Mouse (Mus musculus): Measurements from ENCODE around the gene Lmo7.
A peak's percentile ranks its signal among the peaks of the same experiment; 100 is the strongest.

Gene Lmo7

GRCm38 (mm10) chr14:101729237-101729971 lies at the start of gene Lmo7, which contains the start of gene Gm9922:
TSS of gene Lmo7 (plus strand) at chr14:101729957.
TSS of gene Gm9922 (minus strand) at chr14:101729814.
- DNase-seq (ENCODE audit: low spot score), result peak; percentile 65

- no peak for DNase-seq (ENCODE audit: low spot score)
These were observed 42.1 kb upstream of the Lmo7 start for GRCm38 (mm10) chr14:101687696-101688095.

GRCm38 (mm10) chr14:101688406-101688805 lies 41.4 kb upstream of the Lmo7 start:
- no peak for DNase-seq (ENCODE audit: low spot score)

- no peak for DNase-seq (ENCODE audit: low spot score)
These were observed 25.3 kb upstream of the Lmo7 start for GRCm38 (mm10) chr14:101704479-101704878.

GRCm38 (mm10) chr14:101707088-101707487 lies 22.7 kb upstream of the Lmo7 start:
- no peak for DNase-seq (ENCODE audit: low spot score)

- no peak for DNase-seq (ENCODE audit: low spot score)
These were observed 15.3 kb upstream of the Lmo7 start for GRCm38 (mm10) chr14:101714414-101714813.

GRCm38 (mm10) chr14:101729972-101730692 lies 375 bp downstream of the Lmo7 start:
- DNase-seq (ENCODE audit: low spot score), result no peak

GRCm38 (mm10) chr14:101733542-101734303 lies 4.0 kb downstream of the Lmo7 start:
- DNase-seq (ENCODE audit: low spot score), result no peak

- no peak for DNase-seq (ENCODE audit: low spot score)
These were observed 7.7 kb downstream of the Lmo7 start for GRCm38 (mm10) chr14:101737501-101737900.

- DNase-seq (ENCODE audit: low spot score), result no peak
These were observed 16.9 kb downstream of the Lmo7 start for GRCm38 (mm10) chr14:101746635-101747034.

- DNase-seq (ENCODE audit: low spot score), result no peak
These were observed 18.1 kb downstream of the Lmo7 start for GRCm38 (mm10) chr14:101747811-101748210.

GRCm38 (mm10) chr14:101748436-101748835 lies 18.7 kb downstream of the Lmo7 start:
- no peak for DNase-seq (ENCODE audit: low spot score)

- DNase-seq (ENCODE audit: low spot score), result no peak
These were observed 21.2 kb downstream of the Lmo7 start for GRCm38 (mm10) chr14:101750910-101751309.

- DNase-seq (ENCODE audit: low spot score), result no peak
These were observed 25.7 kb downstream of the Lmo7 start for GRCm38 (mm10) chr14:101755425-101755824.

GRCm38 (mm10) chr14:101762267-101762666 lies 32.5 kb downstream of the Lmo7 start:
- DNase-seq (ENCODE audit: low spot score), result no peak

GRCm38 (mm10) chr14:101763762-101764295 lies 34.1 kb downstream of the Lmo7 start:
- no peak for DNase-seq (ENCODE audit: low spot score)

- no peak for DNase-seq (ENCODE audit: low spot score)
These were observed 41.6 kb downstream of the Lmo7 start for GRCm38 (mm10) chr14:101771336-101771735.

- no peak for DNase-seq (ENCODE audit: low spot score)
These were observed 42.0 kb downstream of the Lmo7 start for GRCm38 (mm10) chr14:101771756-101772155.

- peak; percentile 32 for DNase-seq (ENCODE audit: low spot score)
These were observed 44.9 kb downstream of the Lmo7 start for GRCm38 (mm10) chr14:101774631-101775030.

GRCm38 (mm10) chr14:101776296-101777128 lies 46.8 kb downstream of the Lmo7 start:
- DNase-seq (ENCODE audit: low spot score), result no peak

- DNase-seq (ENCODE audit: low spot score), result no peak
These were observed 47.4 kb downstream of the Lmo7 start for GRCm38 (mm10) chr14:101777129-101777493.

Measured in lung, postnatal 25 days (tissue).